Comparison of ENCODE assay signal across 18 mouse cellular contexts in the genomic region with DNA sequence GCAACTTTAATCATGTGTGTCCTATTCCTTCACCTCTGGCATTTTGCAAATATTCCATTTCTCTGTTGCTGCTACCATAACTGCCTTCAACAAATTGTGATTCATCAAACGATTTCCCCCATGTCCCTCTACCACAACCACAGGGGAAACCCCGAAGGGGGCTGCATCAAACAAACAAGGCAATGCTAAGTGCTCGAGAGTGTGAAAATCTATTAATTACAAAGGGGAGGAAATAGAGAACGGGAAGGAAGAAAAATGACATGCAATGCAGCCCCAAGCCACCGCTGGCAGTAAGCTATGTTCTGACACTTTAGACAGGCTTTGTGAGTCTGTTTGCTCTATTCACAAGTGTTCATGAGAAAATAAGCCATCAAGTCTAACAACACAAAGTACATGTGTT.
DNase-seq lines count a peak whose midpoint lies in the region; ATAC-seq lines count a peak whose summit lies in the region.
"Had no signal": no experiment of that assay in that cellular context is flagged by ENCODE, and none has a peak within 500 bp of the region (broad histone marks: within the 10 kb centered on the region; RNA-seq: fewer than 3 reads in every experiment).

No protein-coding gene starts in this region.

- DNase-seq in midbrain, embryonic 14.5 days, result peak; percentile 7
- DNase-seq in cerebellum, adult 8-10 months, result no peak
- DNase-seq in kidney, adult 11 months, result no peak
- DNase-seq: adrenal gland, postnatal 14 days; cerebellum, adult 2 months; cerebellum, postnatal 14 days; forebrain, postnatal 0 days; gastrocnemius, postnatal 14 days; heart, postnatal 36 days had no signal

- no peaks in the 10 kb centered on the region for H3K9me3 ChIP-seq in midbrain, embryonic 14.5 days (ENCODE audit: control insufficient read depth, low read length)
- H3K9me3 ChIP-seq in midbrain, embryonic 15.5 days, result no peaks in the 10 kb centered on the region
- H3K9me3 ChIP-seq: embryonic facial prominence, embryonic 12.5 days; forebrain, embryonic 13.5 days; heart, embryonic 13.5 days; hindbrain, embryonic 12.5 days had no signal

- no peak overlapping the region for H3K4me2 ChIP-seq in midbrain, embryonic 14.5 days (ENCODE audit: low read length)
- no peak overlapping the region for H3K4me2 ChIP-seq in midbrain, embryonic 15.5 days
- H3K4me2 ChIP-seq: embryonic facial prominence, embryonic 12.5 days; forebrain, embryonic 13.5 days; heart, embryonic 13.5 days; hindbrain, embryonic 12.5 days had no signal

- H3K27me3 ChIP-seq in midbrain, embryonic 14.5 days (ENCODE audit: control insufficient read depth, insufficient read depth, low read length), result no peaks in the 10 kb centered on the region
- H3K27me3 ChIP-seq in midbrain, embryonic 15.5 days (replicated peaks), result no peaks in the 10 kb centered on the region
- H3K27me3 ChIP-seq: embryonic facial prominence, embryonic 12.5 days; forebrain, embryonic 13.5 days; heart, embryonic 13.5 days; hindbrain, embryonic 12.5 days had no signal

- no peaks in the 10 kb centered on the region for H3K4me1 ChIP-seq in midbrain, embryonic 14.5 days (ENCODE audit: control insufficient read depth, insufficient read depth, low read length)
- no peaks in the 10 kb centered on the region for H3K4me1 ChIP-seq in midbrain, embryonic 15.5 days
- H3K4me1 ChIP-seq: embryonic facial prominence, embryonic 12.5 days; forebrain, embryonic 13.5 days; heart, embryonic 13.5 days; hindbrain, embryonic 12.5 days had no signal

- no peaks in the 10 kb centered on the region for H3K36me3 ChIP-seq in midbrain, embryonic 14.5 days (ENCODE audit: control insufficient read depth, insufficient read depth, low read length)
- H3K36me3 ChIP-seq in midbrain, embryonic 15.5 days (replicated peaks), result no peaks in the 10 kb centered on the region
- H3K36me3 ChIP-seq: embryonic facial prominence, embryonic 12.5 days; G1E; heart, embryonic 13.5 days; hindbrain, embryonic 12.5 days had no signal

- no peak for ATAC-seq in midbrain, embryonic 14.5 days (ENCODE audit: low FRiP score, low TSS enrichment)
- ATAC-seq in midbrain, embryonic 15.5 days (replicated peaks), result no peak
- ATAC-seq in activated CD4-positive, CD25-positive, alpha-beta regulatory T cell, adult 4 months, result peak; percentile 46
- ATAC-seq in hematopoietic stem cell, adult 5-6 weeks (replicated peaks in 1 of 2; ENCODE audit: insufficient read depth in 1 of 2, low FRiP score in 2 of 2, low TSS enrichment in 1 of 2, low read depth in 1 of 2, poor library complexity in 2 of 2, severe bottlenecking in 2 of 2), result peak; percentile 47 to 56; a peak in 3 of 4 replicates
- ATAC-seq: forebrain, embryonic 13.5 days; forebrain, postnatal 0 days; hindbrain, embryonic 16.5 days had no signal

- 69% methylated on average over 5 of the region's 5 CpGs for WGBS in midbrain, embryonic 14.5 days
- 65% methylated on average over 5 of the region's 5 CpGs for WGBS in midbrain, embryonic 15.5 days

- H3K4me3 ChIP-seq in midbrain, embryonic 14.5 days (replicated peaks; ENCODE audit: low read depth, low read length), result no peak overlapping the region
- no peak overlapping the region for H3K4me3 ChIP-seq in midbrain, embryonic 15.5 days
- H3K4me3 ChIP-seq: embryonic facial prominence, embryonic 12.5 days; forebrain, embryonic 13.5 days; heart, embryonic 13.5 days; hindbrain, embryonic 12.5 days had no signal

- H3K9ac ChIP-seq in midbrain, embryonic 14.5 days (replicated peaks; ENCODE audit: low read length), result no peak overlapping the region
- H3K9ac ChIP-seq in midbrain, embryonic 15.5 days, result no peak overlapping the region
- H3K9ac ChIP-seq: embryonic facial prominence, embryonic 12.5 days; forebrain, embryonic 13.5 days; forebrain, postnatal 0 days; heart, embryonic 13.5 days; hindbrain, embryonic 12.5 days had no signal

- H3K27ac ChIP-seq in midbrain, embryonic 14.5 days (replicated peaks; ENCODE audit: low read depth, low read length), result no peak overlapping the region
- H3K27ac ChIP-seq in midbrain, embryonic 15.5 days, result no peak overlapping the region
- H3K27ac ChIP-seq: embryonic facial prominence, embryonic 12.5 days; forebrain, embryonic 13.5 days; heart, embryonic 13.5 days; hindbrain, embryonic 12.5 days had no signal

Comparison
In these comparisons a context has a peak if more than half of its experiments do, and no peak if none do; other contexts are left out.
1. ATAC-seq: peak in activated CD4-positive, CD25-positive, alpha-beta regulatory T cell, adult 4 months (single experiment) and hematopoietic stem cell, adult 5-6 weeks (2 of 2); none in midbrain, embryonic 14.5 days (single experiment) and midbrain, embryonic 15.5 days (single experiment).